Mouse (Mus musculus) neural tube, embryonic 14.5 days (tissue): ENCODE results near the gene Adgrl2. TPM values are rescaled to one million over a fixed set of nuclear protein-coding genes. Genes with fewer than 3 reads are reported as not detected.

Experiments used
- ATAC-seq: fragments of 200-750 bp; cut with Nextera tagmentation; 2 replicates; pipeline ENCODE4 v1.8.0; 2017; ENCODE audit warnings: low read depth, mild to moderate bottlenecking, moderate TSS enrichment, moderate library complexity
- H3K27ac ChIP-seq: fragments of 300-500 bp; sonication (generic); 2 replicates; pipeline ENCODE4 v1.5.1; 2014; ENCODE audit warnings: low read depth, mild to moderate bottlenecking, control low read depth, low read length, moderate library complexity, mixed read lengths
- H3K27me3 ChIP-seq: fragments of 300-500 bp; sonication (generic); 2 replicates; pipeline ENCODE4 v1.6.1; 2014; ENCODE audit warnings: low read length; ENCODE audit not compliant: control insufficient read depth, insufficient read depth
- H3K36me3 ChIP-seq: fragments of 300-500 bp; sonication (generic); 2 replicates; pipeline ENCODE4 v1.6.1; 2014; ENCODE audit warnings: low read length, mixed read lengths; ENCODE audit not compliant: control insufficient read depth, insufficient read depth
- H3K4me1 ChIP-seq: fragments of 300-500 bp; sonication (generic); 2 replicates; pipeline ENCODE4 v1.6.1; 2014; ENCODE audit warnings: low read length; ENCODE audit not compliant: control insufficient read depth, insufficient read depth
- H3K4me2 ChIP-seq: fragments of 300-500 bp; sonication (generic); 2 replicates; pipeline ENCODE4 v1.6.1; 2014; ENCODE audit warnings: mild to moderate bottlenecking, low read depth, low read length, control low read depth
- H3K4me3 ChIP-seq: fragments of 300-500 bp; sonication (generic); 2 replicates; pipeline ENCODE4 v1.5.1; 2014; ENCODE audit warnings: low read depth, low read length, control low read depth, mixed read lengths
- H3K9ac ChIP-seq: fragments of 300-500 bp; sonication (generic); replicated peaks from 2 replicates; pipeline ENCODE4 v1.6.1; 2014; ENCODE audit warnings: low read depth, mild to moderate bottlenecking, control low read depth, low read length, mixed read lengths
- H3K9me3 ChIP-seq: fragments of 300-500 bp; sonication (generic); 2 replicates; pipeline ENCODE4 v1.6.1; 2016; ENCODE audit warnings: low read length; ENCODE audit not compliant: control insufficient read depth
- WGBS: fragments of 180-500 bp; shearing (Covaris S2); extraction: QIAGEN DNeasy Blood & Tissue Kit; methylation state at CpG from one replicate; pipeline ENCODE4 v1.1.7; 2014; 5-methylcytosine and 5-hydroxymethylcytosine counted together
- polyA plus RNA-seq: library from polyadenylated mRNA; unstranded; fragments of >200 nt; fragmentation: Nextera tagmentation; extraction: Ambion mirVana; gene quantifications from 2 replicates; pipeline ENCODE4 v1.2.1, GENCODE M21; 2014

Gene Adgrl2
- polyA plus RNA-seq, 1 experiment from 2014 or later, result 243 TPM

DNA sequence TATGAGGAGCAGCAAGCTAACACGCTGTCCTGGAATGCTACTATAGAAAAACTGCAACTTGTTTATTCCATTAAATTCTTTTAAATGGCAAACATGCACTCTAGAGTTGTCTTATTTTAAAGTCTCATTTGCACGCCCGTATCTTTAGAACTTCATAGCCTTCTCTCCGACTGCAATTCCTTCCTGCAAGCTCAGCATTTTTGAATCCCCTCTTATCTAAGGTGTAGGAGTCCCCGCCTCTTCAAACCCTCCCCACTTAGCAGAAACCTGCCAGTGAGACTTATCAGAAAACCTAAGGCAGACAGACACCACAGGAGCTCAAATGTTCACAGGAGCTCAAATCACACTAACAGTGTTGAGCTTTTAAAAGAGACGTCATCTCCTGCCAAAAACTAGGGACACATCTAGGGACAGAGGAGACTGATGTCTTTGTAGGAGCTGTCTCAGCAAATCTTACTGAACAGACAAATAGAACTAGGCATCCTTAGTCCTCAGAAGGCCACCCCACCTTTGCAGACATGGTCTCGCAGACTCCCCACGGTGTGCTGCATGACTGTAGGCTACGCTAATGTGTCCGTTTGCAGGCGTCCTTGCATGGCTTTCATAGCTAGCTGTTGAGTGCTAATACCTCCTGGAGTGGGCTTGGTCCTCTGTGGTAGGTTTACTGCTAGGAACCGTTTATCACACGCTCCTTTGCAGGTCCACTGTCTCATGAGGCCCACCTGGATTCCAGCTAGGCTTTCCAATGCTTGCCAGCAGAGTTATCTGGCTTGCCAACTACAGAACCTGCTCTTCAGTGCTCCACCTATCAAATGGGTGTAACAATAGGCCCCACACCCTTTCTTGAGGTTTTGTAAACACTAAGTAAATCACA is 84.2 kb downstream of the Adgrl2 start:
- Histone ChIP-seq H3K4me2 (no peak overlapping the region), H3K36me3 (no peaks in the 10 kb centered on the region), H3K4me1 (peaks cover 7% of the 10 kb centered on the region), H3K9ac (no peak overlapping the region), H3K9me3 (no peaks in the 10 kb centered on the region), H3K27ac (no peak overlapping the region), H3K4me3 (no peak overlapping the region), H3K27me3 (no peaks in the 10 kb centered on the region)
- 70% methylated on average over 13 of the region's 13 CpGs for WGBS
- ATAC-seq, result peak; percentile 21; the same call in 1 of the 2 replicates

DNA sequence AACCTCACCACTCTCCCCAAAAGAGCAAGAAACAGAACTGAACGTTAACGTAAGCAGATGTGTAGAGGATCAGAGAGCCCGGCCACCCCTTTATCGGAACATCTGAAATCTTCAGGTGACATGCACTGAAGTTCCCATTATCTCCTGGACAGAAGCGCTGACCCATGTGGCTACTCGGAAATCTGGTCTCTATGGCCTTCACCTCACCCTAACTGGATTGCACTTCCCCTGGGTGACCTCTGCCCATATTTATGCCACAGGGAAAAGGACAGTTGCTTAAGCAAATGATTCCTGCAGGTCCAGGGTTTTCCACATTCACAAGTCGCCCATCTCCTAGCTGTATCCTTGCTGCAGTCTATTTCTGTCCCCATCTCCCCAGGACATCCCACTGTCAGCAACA is 84.9 kb downstream of the Adgrl2 start:
- ATAC-seq, result no peak
- Histone ChIP-seq H3K27me3 (no peaks in the 10 kb centered on the region), H3K9me3 (no peaks in the 10 kb centered on the region), H3K27ac (no peak overlapping the region), H3K4me1 (peaks cover 7% of the 10 kb centered on the region), H3K36me3 (no peaks in the 10 kb centered on the region), H3K4me2 (no peak overlapping the region), H3K9ac (no peak overlapping the region), H3K4me3 (no peak overlapping the region)
- 69% methylated on average over 7 of the region's 7 CpGs for WGBS

DNA sequence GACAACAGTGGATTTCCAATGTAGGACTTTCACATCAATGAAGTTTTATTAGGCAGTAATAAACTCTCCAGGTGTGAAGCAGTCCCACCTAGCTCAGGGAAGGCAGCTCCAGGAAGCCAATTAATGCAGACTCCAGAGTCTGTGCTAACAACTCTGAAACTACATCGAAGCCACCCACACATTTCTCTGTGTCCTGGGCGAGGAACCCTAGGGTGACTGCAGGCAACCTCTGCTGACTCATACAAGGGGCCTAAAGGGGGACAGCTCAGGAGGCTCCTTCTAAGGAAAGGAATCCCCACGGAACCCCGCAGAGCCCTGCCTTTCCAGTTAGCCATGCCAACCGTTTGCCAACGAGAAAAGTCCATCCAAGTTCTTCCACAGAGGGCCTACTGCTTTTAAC is 90.5 kb downstream of the Adgrl2 start:
- Histone ChIP-seq H3K4me3 (no peak overlapping the region), H3K36me3 (no peaks in the 10 kb centered on the region), H3K4me2 (no peak overlapping the region), H3K27ac (no peak overlapping the region), H3K9me3 (no peaks in the 10 kb centered on the region), H3K27me3 (no peaks in the 10 kb centered on the region), H3K9ac (no peak overlapping the region), H3K4me1 (peaks cover 23% of the 10 kb centered on the region)
- 22% methylated on average over 6 of the region's 6 CpGs for WGBS
- ATAC-seq, result no peak

DNA sequence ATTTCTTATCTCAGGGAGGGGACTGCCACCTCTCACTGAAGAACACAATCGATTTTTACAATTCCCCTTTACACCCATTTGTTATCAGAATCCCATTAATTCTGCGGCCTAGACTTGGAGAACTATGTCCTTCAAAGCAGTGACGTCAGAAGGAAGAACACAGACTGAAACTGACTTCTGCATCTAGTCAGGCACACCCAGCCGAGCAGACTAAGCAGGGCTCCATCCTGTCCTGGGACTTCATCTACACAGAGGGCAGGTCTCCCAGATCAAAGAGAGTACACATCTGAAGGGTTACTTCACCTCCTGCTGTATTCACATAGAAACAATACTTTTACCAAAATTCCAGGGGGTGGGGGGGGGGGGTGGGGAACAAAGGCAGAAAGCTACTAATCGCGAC is 90.9 kb downstream of the Adgrl2 start:
- Histone ChIP-seq H3K4me1 (peaks cover 23% of the 10 kb centered on the region), H3K36me3 (no peaks in the 10 kb centered on the region), H3K27ac (no peak overlapping the region), H3K9ac (no peak overlapping the region), H3K4me3 (no peak overlapping the region), H3K9me3 (no peaks in the 10 kb centered on the region), H3K4me2 (no peak overlapping the region), H3K27me3 (no peaks in the 10 kb centered on the region)
- no peak for ATAC-seq
- WGBS, result 37% methylated on average over 6 of the region's 6 CpGs

DNA sequence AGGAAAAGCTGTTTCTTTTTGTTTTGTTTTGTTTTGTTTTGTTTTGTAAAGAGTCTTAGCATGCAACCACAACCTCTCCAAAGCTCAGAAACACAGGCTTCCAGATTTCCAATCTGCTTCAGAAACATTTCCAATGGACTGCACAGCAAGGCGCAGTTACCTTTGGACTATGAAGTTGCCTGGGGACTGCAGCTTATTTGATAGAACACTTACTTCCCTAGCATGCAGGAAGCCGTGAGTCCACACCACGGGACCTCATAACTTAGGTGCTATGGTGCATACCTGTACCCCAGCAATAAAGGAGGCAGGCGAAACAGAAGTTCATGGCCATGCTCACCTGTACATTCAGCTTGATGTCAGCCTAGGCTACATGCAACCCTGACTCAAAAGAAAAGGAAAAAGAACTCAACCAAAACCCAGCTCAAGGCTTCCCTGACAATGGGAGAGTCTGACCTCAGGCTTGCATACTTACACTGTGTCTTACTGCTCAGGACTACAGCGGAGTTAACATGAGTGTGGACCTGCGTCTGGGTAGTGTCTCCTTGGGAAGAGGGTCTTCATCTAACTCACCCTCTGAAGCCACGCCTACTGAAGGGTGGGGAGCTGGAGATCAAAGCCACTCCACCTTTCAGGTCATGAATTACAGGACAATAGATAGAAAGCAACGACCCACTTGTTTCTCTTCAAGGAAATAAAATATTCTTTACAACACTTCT is 91.7 kb downstream of the Adgrl2 start:
- Histone ChIP-seq H3K9me3 (no peaks in the 10 kb centered on the region), H3K27me3 (no peaks in the 10 kb centered on the region), H3K9ac (no peak overlapping the region), H3K36me3 (no peaks in the 10 kb centered on the region), H3K4me2 (no peak overlapping the region), H3K27ac (no peak overlapping the region), H3K4me1 (peaks cover 23% of the 10 kb centered on the region), H3K4me3 (no peak overlapping the region)
- 69% methylated on average over 8 of the region's 8 CpGs for WGBS
- no peak for ATAC-seq

GRCm38 (mm10) chr3:148896281-148896680 is 94.1 kb downstream of the Adgrl2 start:
- peaks cover 23% of the 10 kb centered on the region for H3K4me1 ChIP-seq
- peak; percentile 45 for ATAC-seq
- H3K9ac ChIP-seq, result no peak overlapping the region
- WGBS, result 12% methylated on average over 10 of the region's 10 CpGs
- H3K4me2 ChIP-seq, result no peak overlapping the region
- H3K9me3 ChIP-seq, result no peaks in the 10 kb centered on the region
- no peak overlapping the region for H3K4me3 ChIP-seq
- H3K36me3 ChIP-seq, result no peaks in the 10 kb centered on the region
- H3K27me3 ChIP-seq, result no peaks in the 10 kb centered on the region
- H3K27ac ChIP-seq, result no peak overlapping the region

DNA sequence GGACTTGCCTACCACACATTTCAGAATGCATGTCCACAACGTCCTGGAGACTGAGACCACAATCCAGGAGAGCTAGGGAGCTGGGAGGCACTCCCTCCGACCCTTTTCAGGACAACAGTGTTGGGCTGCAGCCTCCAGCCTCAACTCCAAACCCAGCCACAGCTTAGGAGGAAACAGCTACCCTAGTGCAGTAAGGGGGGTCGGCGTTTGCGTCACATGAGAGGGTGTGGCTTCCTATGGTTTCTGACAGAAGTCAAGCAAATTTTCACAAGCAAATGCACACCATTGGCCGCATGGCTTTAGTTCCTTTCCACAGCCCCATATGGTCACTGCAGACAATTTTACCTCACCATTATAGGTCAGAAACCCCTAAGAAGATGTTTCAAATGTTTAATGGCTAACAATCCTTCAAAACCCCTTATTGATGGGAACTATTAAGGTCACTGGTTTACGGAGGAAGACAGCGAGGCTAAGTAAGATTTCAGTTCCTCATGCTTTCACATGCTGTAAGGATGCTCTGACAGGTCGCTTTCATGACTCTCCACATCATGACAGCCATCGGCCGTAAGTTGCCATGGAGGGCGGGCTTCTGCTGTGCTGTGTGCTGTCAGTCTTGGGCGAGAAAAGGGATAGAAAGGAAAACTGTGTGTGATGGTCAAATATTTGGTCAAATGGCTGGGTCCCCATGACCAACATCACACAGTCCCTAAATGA is 94.8 kb downstream of the Adgrl2 start:
- Histone ChIP-seq H3K9ac (no peak overlapping the region), H3K4me2 (no peak overlapping the region), H3K9me3 (no peaks in the 10 kb centered on the region), H3K27me3 (no peaks in the 10 kb centered on the region), H3K27ac (peak overlapping the region; percentile 18; the same call in 1 of the 2 replicates), H3K4me1 (peaks cover 23% of the 10 kb centered on the region), H3K36me3 (no peaks in the 10 kb centered on the region), H3K4me3 (no peak overlapping the region)
- WGBS, result 62% methylated on average over 13 of the region's 13 CpGs
- peak; percentile 18 for ATAC-seq

- Histone ChIP-seq H3K9me3 (no peaks in the 10 kb centered on the region), H3K27me3 (no peaks in the 10 kb centered on the region), H3K4me2 (no peak overlapping the region), H3K4me3 (no peak overlapping the region), H3K36me3 (no peaks in the 10 kb centered on the region), H3K9ac (no peak overlapping the region), H3K27ac (no peak overlapping the region), H3K4me1 (peaks cover 23% of the 10 kb centered on the region)
- ATAC-seq, result no peak
- WGBS, result 82% methylated on average over 8 of the region's 8 CpGs
Observed at GRCm38 (mm10) chr3:148894867-148895266, 95.5 kb downstream of the Adgrl2 start.
